Mouse (Mus musculus) spleen, adult 2 months (tissue): ENCODE results near the gene Ubiad1.

Experiments
- CTCF ChIP-seq: fragments of 200-500 bp; IDR thresholded peaks from 2 replicates; pipeline ENCODE4 v1.5.1; 2011; ENCODE audit warnings: mild to moderate bottlenecking, inconsistent platforms; ENCODE audit not compliant: insufficient read depth, insufficient read length, insufficient replicate concordance; ENCODE audit errors: extremely low read depth
- POLR2A ChIP-seq: fragments of 200-500 bp; IDR thresholded peaks from 2 replicates; pipeline ENCODE4 v1.6.1; 2011; ENCODE audit warnings: low read depth, low read length, inconsistent platforms

GRCm38 (mm10) chr4:148468396-148468795 lies 23.8 kb upstream of the Ubiad1 start:
- TF ChIP-seq CTCF = no peak
- no peak for TF ChIP-seq POLR2A
